Mouse (Mus musculus): ENCODE data around the gene Stxbp6. TPM values are rescaled to one million over a fixed set of nuclear protein-coding genes. Genes with fewer than 3 reads are reported as not detected.

The Stxbp6 gene
- total and polyA plus RNA-seq, 3 experiments: not detected

GRCm38 (mm10) chr12:45060804-45061203 lies 13.7 kb downstream of the Stxbp6 start:
- Histone ChIP-seq H3K27me3 (ENCODE audit: control insufficient read depth in 1 of 2, insufficient read depth in 2 of 2, low read length in 2 of 2) (no peaks in the 10 kb centered on the region), H3K4me3 (ENCODE audit: control insufficient read depth in 1 of 2, insufficient read depth in 1 of 2, low read depth in 2 of 2, low read length in 2 of 2) (no peak overlapping the region), H3K27ac (ENCODE audit: control insufficient read depth, low read depth, low read length) (no peak overlapping the region), H3K9me3 (replicated peaks; ENCODE audit: insufficient read depth, low read length) (no peaks in the 10 kb centered on the region), H3K4me1 (ENCODE audit: control insufficient read depth in 1 of 2, insufficient read depth in 2 of 2, low read length in 2 of 2) (no peaks in the 10 kb centered on the region), H3K9ac (ENCODE audit: control insufficient read depth, low read depth, low read length, poor library complexity, severe bottlenecking) (no peak overlapping the region), H3K79me2 (ENCODE audit: control insufficient read depth, insufficient read depth, low read length, poor library complexity) (no peaks in the 10 kb centered on the region), H3K36me3 (ENCODE audit: control insufficient read depth in 1 of 2, insufficient read depth in 2 of 2, low read length in 2 of 2) (no peaks in the 10 kb centered on the region)
- no peak for DNase-seq (ENCODE audit: low read depth, low spot score)
- TF ChIP-seq MXI1 (IDR thresholded peaks at IDR 0.05; ENCODE audit: low read depth, low read length) (no peak), GABPA (IDR thresholded peaks at IDR 0.05; ENCODE audit: low read depth, low read length) (no peak)

DNA sequence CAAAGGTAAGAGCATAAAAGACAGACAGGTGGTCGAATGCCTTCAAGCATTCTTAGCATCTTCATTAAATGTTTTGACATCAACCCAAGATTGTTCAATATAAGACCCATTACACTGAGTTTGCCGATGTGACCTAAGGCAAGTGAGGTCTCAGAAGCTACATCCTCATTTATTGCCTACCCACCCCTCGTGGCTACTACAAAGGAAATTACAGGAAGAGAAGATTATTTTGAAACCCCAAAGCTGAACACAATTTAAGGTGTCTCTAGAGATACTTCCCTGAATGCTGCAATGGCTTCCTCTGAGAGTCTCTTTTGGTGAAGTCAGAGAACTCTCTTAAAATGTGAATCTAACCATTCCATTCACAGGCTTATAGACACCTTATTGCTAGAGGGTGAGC lies 16.5 kb downstream of the Stxbp6 start:
- H3K4me3 ChIP-seq (ENCODE audit: control insufficient read depth in 1 of 2, insufficient read depth in 1 of 2, low read depth in 2 of 2, low read length in 2 of 2): no peak overlapping the region
- TF ChIP-seq MXI1 (IDR thresholded peaks at IDR 0.05; ENCODE audit: low read depth, low read length): no peak
- no peak for TF ChIP-seq ELF1 (IDR thresholded peaks at IDR 0.05; ENCODE audit: low read depth, low read length)
- H3K9ac ChIP-seq (ENCODE audit: control insufficient read depth, low read depth, low read length, poor library complexity, severe bottlenecking): no peak overlapping the region
- no peaks in the 10 kb centered on the region for H3K4me1 ChIP-seq (ENCODE audit: control insufficient read depth in 1 of 2, insufficient read depth in 2 of 2, low read length in 2 of 2)
- no peak for DNase-seq (ENCODE audit: low read depth, low spot score)
- H3K27me3 ChIP-seq (ENCODE audit: control insufficient read depth in 1 of 2, insufficient read depth in 2 of 2, low read length in 2 of 2): no peaks in the 10 kb centered on the region
- no peak overlapping the region for H3K27ac ChIP-seq (ENCODE audit: control insufficient read depth, low read depth, low read length)
- H3K79me2 ChIP-seq (ENCODE audit: control insufficient read depth, insufficient read depth, low read length, poor library complexity): no peaks in the 10 kb centered on the region
- no peaks in the 10 kb centered on the region for H3K36me3 ChIP-seq (ENCODE audit: control insufficient read depth in 1 of 2, insufficient read depth in 2 of 2, low read length in 2 of 2)
- H3K9me3 ChIP-seq (replicated peaks; ENCODE audit: insufficient read depth, low read length): no peaks in the 10 kb centered on the region

DNA sequence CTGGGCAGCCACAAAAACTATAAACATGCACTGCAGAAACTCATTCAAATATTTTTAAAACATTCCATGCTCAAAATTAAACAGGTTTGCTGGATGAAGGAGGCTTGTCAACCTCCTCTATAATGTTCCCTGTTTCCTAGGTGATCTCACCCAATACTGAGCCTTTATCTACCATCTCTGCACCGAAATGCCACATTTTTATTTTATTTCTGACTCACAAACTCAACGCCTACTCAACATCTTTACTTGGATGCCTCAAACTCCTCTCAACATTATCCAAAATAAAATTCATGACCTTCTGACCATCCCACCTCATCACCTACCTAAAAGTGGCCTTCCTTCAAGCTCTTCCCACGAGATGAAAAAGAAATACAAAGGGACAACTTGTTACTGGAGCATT lies 18.1 kb downstream of the Stxbp6 start:
- DNase-seq (ENCODE audit: low read depth, low spot score): no peak
- no peaks in the 10 kb centered on the region for H3K9me3 ChIP-seq (replicated peaks; ENCODE audit: insufficient read depth, low read length)
- H3K4me1 ChIP-seq (ENCODE audit: control insufficient read depth in 1 of 2, insufficient read depth in 2 of 2, low read length in 2 of 2): no peaks in the 10 kb centered on the region

DNA sequence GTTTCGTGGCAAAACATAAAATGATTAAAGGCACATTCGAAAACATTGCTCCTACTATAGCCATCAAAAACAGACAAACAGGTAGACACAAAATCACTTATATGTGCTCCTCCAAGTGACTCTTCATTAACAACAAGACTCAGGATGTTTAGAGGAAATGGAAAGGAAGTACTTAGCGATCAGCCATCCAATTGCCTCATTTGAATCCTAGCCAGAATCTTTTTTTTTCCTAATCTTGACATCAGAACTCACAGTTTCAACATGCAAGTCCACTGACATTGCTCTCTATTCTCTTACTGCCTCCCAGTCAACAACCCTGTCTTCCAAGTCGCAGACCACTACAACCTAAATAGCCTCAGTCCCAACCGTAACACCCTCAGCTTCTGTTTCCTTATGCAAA lies 21.2 kb downstream of the Stxbp6 start:
- DNase-seq (ENCODE audit: low read depth, low spot score): no peak
- no peak overlapping the region for H3K27ac ChIP-seq (ENCODE audit: control insufficient read depth, low read depth, low read length)
- no peaks in the 10 kb centered on the region for H3K27me3 ChIP-seq (ENCODE audit: control insufficient read depth in 1 of 2, insufficient read depth in 2 of 2, low read length in 2 of 2)
- TF ChIP-seq TAL1 (IDR thresholded peaks at IDR 0.05; ENCODE audit: low read length) (no peak), USF2 (IDR thresholded peaks at IDR 0.05; ENCODE audit: borderline replicate concordance in 1 of 2, insufficient read depth in 1 of 2, low read depth in 1 of 2, low read length in 2 of 2) (no peak), RCOR1 (IDR thresholded peaks at IDR 0.05; ENCODE audit: low read depth, low read length) (no peak), HCFC1 (IDR thresholded peaks at IDR 0.05; ENCODE audit: low read depth, low read length) (no peak), TCF12 (IDR thresholded peaks at IDR 0.05; ENCODE audit: low read depth, low read length) (no peak), POLR2AphosphoS2 (IDR thresholded peaks at IDR 0.05; ENCODE audit: low read length) (no peak)
- no peaks in the 10 kb centered on the region for H3K79me2 ChIP-seq (ENCODE audit: control insufficient read depth, insufficient read depth, low read length, poor library complexity)
- H3K36me3 ChIP-seq (ENCODE audit: control insufficient read depth in 1 of 2, insufficient read depth in 2 of 2, low read length in 2 of 2): no peaks in the 10 kb centered on the region
- H3K4me1 ChIP-seq (ENCODE audit: control insufficient read depth in 1 of 2, insufficient read depth in 2 of 2, low read length in 2 of 2): no peaks in the 10 kb centered on the region
- no peak overlapping the region for H3K4me3 ChIP-seq (ENCODE audit: control insufficient read depth in 1 of 2, insufficient read depth in 1 of 2, low read depth in 2 of 2, low read length in 2 of 2)
- H3K9me3 ChIP-seq (replicated peaks; ENCODE audit: insufficient read depth, low read length): no peaks in the 10 kb centered on the region
- no peak overlapping the region for H3K9ac ChIP-seq (ENCODE audit: control insufficient read depth, low read depth, low read length, poor library complexity, severe bottlenecking)

More for the DNA sequence above, 18.1 kb downstream of the Stxbp6 start:
- no peaks in the 10 kb centered on the region for H3K79me2 ChIP-seq (ENCODE audit: control insufficient read depth, insufficient read depth, low read length, poor library complexity)
- TF ChIP-seq KAT2A (conservative IDR thresholded peaks at IDR 0.05; ENCODE audit: low read depth, low read length): no peak
- no peak for TF ChIP-seq NRF1 (IDR thresholded peaks at IDR 0.05; ENCODE audit: insufficient read depth, low read depth, low read length, poor library complexity, severe bottlenecking)
- no peak for TF ChIP-seq RAD21 (IDR thresholded peaks at IDR 0.05; ENCODE audit: low read depth, low read length)
- TF ChIP-seq HCFC1 (IDR thresholded peaks at IDR 0.05; ENCODE audit: low read depth, low read length): no peak
- TF ChIP-seq SMC3 (IDR thresholded peaks at IDR 0.05; ENCODE audit: low read depth, low read length): no peak
- no peak for TF ChIP-seq USF1 (IDR thresholded peaks at IDR 0.05; ENCODE audit: low read depth, low read length)
- no peak for TF ChIP-seq RCOR1 (IDR thresholded peaks at IDR 0.05; ENCODE audit: low read depth, low read length)
- TF ChIP-seq MAZ (IDR thresholded peaks at IDR 0.05; ENCODE audit: low read depth, low read length): no peak
- TF ChIP-seq NELFE (IDR thresholded peaks at IDR 0.05; ENCODE audit: low read depth, low read length): no peak
- TF ChIP-seq MAFK (IDR thresholded peaks at IDR 0.05; ENCODE audit: borderline replicate concordance, low read depth, low read length): no peak
- no peaks in the 10 kb centered on the region for H3K36me3 ChIP-seq (ENCODE audit: control insufficient read depth in 1 of 2, insufficient read depth in 2 of 2, low read length in 2 of 2)
- no peak overlapping the region for H3K9ac ChIP-seq (ENCODE audit: control insufficient read depth, low read depth, low read length, poor library complexity, severe bottlenecking)
- H3K27me3 ChIP-seq (ENCODE audit: control insufficient read depth in 1 of 2, insufficient read depth in 2 of 2, low read length in 2 of 2): no peaks in the 10 kb centered on the region
- no peak overlapping the region for H3K4me3 ChIP-seq (ENCODE audit: control insufficient read depth in 1 of 2, insufficient read depth in 1 of 2, low read depth in 2 of 2, low read length in 2 of 2)
- H3K27ac ChIP-seq (ENCODE audit: control insufficient read depth, low read depth, low read length): no peak overlapping the region
